Mouse (Mus musculus): Measurements from ENCODE around the gene Rnf151.
"Not testable (repeated sequence)": the region's sequence is repeated elsewhere in the genome, so short reads cannot be mapped to it uniquely, and the experiment has no call there.

Rnf151 gene

GRCm38 (mm10) chr17:24669545-24670245 is 48.2 kb downstream of the Rnf151 start, which contains the start of gene Zfp598:
Zfp598 (plus strand) TSS chr17:24669687.
- CTCF ChIA-PET = interaction anchor here (1.2 kb wide), 1 partner anchor 121 kb away, joined by 5 read pairs; no protein-coding TSS in a partner anchor

GRCm38 (mm10) chr17:24669214-24669544 is 48.7 kb downstream of the Rnf151 start:
- CTCF ChIA-PET = interaction anchor here (1.2 kb wide), 1 partner anchor 121 kb away, joined by 5 read pairs; no protein-coding TSS in a partner anchor

GRCm38 (mm10) chr17:24667416-24667815 is 50.4 kb downstream of the Rnf151 start:
- CTCF ChIA-PET = no interaction called here

GRCm38 (mm10) chr17:24667011-24667410 is 50.9 kb downstream of the Rnf151 start:
- CTCF ChIA-PET = not testable (repeated sequence)
